Mouse (Mus musculus): ENCODE results near the gene Btbd7. TPM values are rescaled to one million over a fixed set of nuclear protein-coding genes. Genes with fewer than 3 reads are reported as not detected.

The Btbd7 gene
- polyA plus RNA-seq, 1 experiment = 11.9 TPM

GRCm38 (mm10) chr12:102784899-102785592 lies 93.2 kb downstream of the Btbd7 start:
- H3K4me3 ChIP-seq (ENCODE audit: insufficient read depth, low read depth, low read length) = no peak overlapping the region
- TF ChIP-seq POLR2A (IDR thresholded peaks at IDR 0.05; ENCODE audit: low read depth, low read length) (no peak), CTCF (conservative IDR thresholded peaks at IDR 0.05; ENCODE audit: insufficient read depth, insufficient read length, low read depth, low read length) (no peak)
- WGBS = 89% methylated on average over 19 of the region's 19 CpGs

GRCm38 (mm10) chr12:102782841-102783240 lies 95.4 kb downstream of the Btbd7 start:
- Histone ChIP-seq H3K27me3 (replicated peaks; ENCODE audit: control insufficient read depth, insufficient read depth, low read length) (no peaks in the 10 kb centered on the region), H3K27ac (ENCODE audit: insufficient read depth, low read depth, low read length) (no peak overlapping the region), H3K36me3 (ENCODE audit: control insufficient read depth, insufficient read depth, low read length) (no peaks in the 10 kb centered on the region; the same call in none of the 2 replicates), H3K4me3 (ENCODE audit: insufficient read depth, low read depth, low read length) (no peak overlapping the region), H3K4me1 (ENCODE audit: control insufficient read depth, insufficient read depth, low read length) (no peaks in the 10 kb centered on the region)
- no peak for DNase-seq
- 77% methylated on average over 5 of the region's 5 CpGs for WGBS
- no peak for TF ChIP-seq POLR2A (IDR thresholded peaks at IDR 0.05; ENCODE audit: low read depth, low read length)
- no peak for TF ChIP-seq CTCF (conservative IDR thresholded peaks at IDR 0.05; ENCODE audit: insufficient read depth, insufficient read length, low read depth, low read length)

More at GRCm38 (mm10) chr12:102784899-102785592, 93.2 kb downstream of the Btbd7 start:
- H3K27ac ChIP-seq (ENCODE audit: insufficient read depth, low read depth, low read length) = no peak overlapping the region
- no peaks in the 10 kb centered on the region; the same call in none of the 2 replicates for H3K36me3 ChIP-seq (ENCODE audit: control insufficient read depth, insufficient read depth, low read length)
- no peaks in the 10 kb centered on the region for H3K4me1 ChIP-seq (ENCODE audit: control insufficient read depth, insufficient read depth, low read length)
- H3K27me3 ChIP-seq (replicated peaks; ENCODE audit: control insufficient read depth, insufficient read depth, low read length) = no peaks in the 10 kb centered on the region
- DNase-seq = no peak

GRCm38 (mm10) chr12:102779452-102779851 lies 98.8 kb downstream of the Btbd7 start:
- WGBS = 51% methylated on average over 3 of the region's 3 CpGs
- no peak for DNase-seq
- TF ChIP-seq CTCF (conservative IDR thresholded peaks at IDR 0.05; ENCODE audit: insufficient read depth, insufficient read length, low read depth, low read length) (0 out of 2 replicates have a peak, but pooled peaks have one; percentile 15), POLR2A (IDR thresholded peaks at IDR 0.05; ENCODE audit: low read depth, low read length) (no peak)
- Histone ChIP-seq H3K4me1 (ENCODE audit: control insufficient read depth, insufficient read depth, low read length) (no peaks in the 10 kb centered on the region), H3K27me3 (replicated peaks; ENCODE audit: control insufficient read depth, insufficient read depth, low read length) (no peaks in the 10 kb centered on the region), H3K27ac (ENCODE audit: insufficient read depth, low read depth, low read length) (no peak overlapping the region), H3K4me3 (ENCODE audit: insufficient read depth, low read depth, low read length) (no peak overlapping the region), H3K36me3 (ENCODE audit: control insufficient read depth, insufficient read depth, low read length) (no peaks in the 10 kb centered on the region)

GRCm38 (mm10) chr12:102778151-102778550 lies 100.1 kb downstream of the Btbd7 start:
- no peak overlapping the region for H3K27ac ChIP-seq (ENCODE audit: insufficient read depth, low read depth, low read length)
- no peak for DNase-seq
- 76% methylated on average over 5 of the region's 5 CpGs for WGBS
- H3K4me1 ChIP-seq (ENCODE audit: control insufficient read depth, insufficient read depth, low read length) = no peaks in the 10 kb centered on the region
- H3K36me3 ChIP-seq (ENCODE audit: control insufficient read depth, insufficient read depth, low read length) = no peaks in the 10 kb centered on the region
- no peak for TF ChIP-seq POLR2A (IDR thresholded peaks at IDR 0.05; ENCODE audit: low read depth, low read length)
- TF ChIP-seq CTCF (conservative IDR thresholded peaks at IDR 0.05; ENCODE audit: insufficient read depth, insufficient read length, low read depth, low read length) = no peak
- H3K27me3 ChIP-seq (replicated peaks; ENCODE audit: control insufficient read depth, insufficient read depth, low read length) = no peaks in the 10 kb centered on the region
- no peak overlapping the region for H3K4me3 ChIP-seq (ENCODE audit: insufficient read depth, low read depth, low read length)

- no peak for DNase-seq
- Histone ChIP-seq H3K27ac (ENCODE audit: insufficient read depth, low read depth, low read length) (no peak overlapping the region), H3K36me3 (ENCODE audit: control insufficient read depth, insufficient read depth, low read length) (peaks cover 4% of the 10 kb centered on the region), H3K4me1 (ENCODE audit: control insufficient read depth, insufficient read depth, low read length) (no peaks in the 10 kb centered on the region), H3K4me3 (ENCODE audit: insufficient read depth, low read depth, low read length) (no peak overlapping the region), H3K27me3 (replicated peaks; ENCODE audit: control insufficient read depth, insufficient read depth, low read length) (no peaks in the 10 kb centered on the region)
- no peak for TF ChIP-seq CTCF (conservative IDR thresholded peaks at IDR 0.05; ENCODE audit: insufficient read depth, insufficient read length, low read depth, low read length)
- no peak for TF ChIP-seq POLR2A (IDR thresholded peaks at IDR 0.05; ENCODE audit: low read depth, low read length)
- WGBS = 89% methylated on average over 14 of the region's 14 CpGs
Measured at GRCm38 (mm10) chr12:102776035-102776434, 102.2 kb downstream of the Btbd7 start.

GRCm38 (mm10) chr12:102772676-102773075 lies 105.6 kb downstream of the Btbd7 start:
- no peak for DNase-seq
- no peak for TF ChIP-seq POLR2A (IDR thresholded peaks at IDR 0.05; ENCODE audit: low read depth, low read length)
- TF ChIP-seq CTCF (conservative IDR thresholded peaks at IDR 0.05; ENCODE audit: insufficient read depth, insufficient read length, low read depth, low read length) = no peak
- no peaks in the 10 kb centered on the region for H3K27me3 ChIP-seq (replicated peaks; ENCODE audit: control insufficient read depth, insufficient read depth, low read length)
- no peaks in the 10 kb centered on the region for H3K4me1 ChIP-seq (ENCODE audit: control insufficient read depth, insufficient read depth, low read length)
- no peak overlapping the region for H3K27ac ChIP-seq (ENCODE audit: insufficient read depth, low read depth, low read length)
- WGBS = 92% methylated on average over 5 of the region's 5 CpGs
- no peak overlapping the region for H3K4me3 ChIP-seq (ENCODE audit: insufficient read depth, low read depth, low read length)
- peaks cover 12% of the 10 kb centered on the region for H3K36me3 ChIP-seq (ENCODE audit: control insufficient read depth, insufficient read depth, low read length)

- TF ChIP-seq POLR2A (IDR thresholded peaks at IDR 0.05; ENCODE audit: low read depth, low read length) (no peak), CTCF (conservative IDR thresholded peaks at IDR 0.05; ENCODE audit: insufficient read depth, insufficient read length, low read depth, low read length) (no peak)
- peaks cover 12% of the 10 kb centered on the region for H3K36me3 ChIP-seq (ENCODE audit: control insufficient read depth, insufficient read depth, low read length)
- H3K4me3 ChIP-seq (ENCODE audit: insufficient read depth, low read depth, low read length) = no peak overlapping the region
- DNase-seq = no peak
- no peaks in the 10 kb centered on the region for H3K27me3 ChIP-seq (replicated peaks; ENCODE audit: control insufficient read depth, insufficient read depth, low read length)
- H3K27ac ChIP-seq (ENCODE audit: insufficient read depth, low read depth, low read length) = no peak overlapping the region
- 96% methylated on average over 8 of the region's 8 CpGs for WGBS
- no peaks in the 10 kb centered on the region for H3K4me1 ChIP-seq (ENCODE audit: control insufficient read depth, insufficient read depth, low read length)
Measured at GRCm38 (mm10) chr12:102771601-102772000, 106.7 kb downstream of the Btbd7 start.
